Mouse (Mus musculus) cerebellum, postnatal 25 days (tissue): ENCODE results near the gene Clybl.

ENCODE experiments used
- DNase-seq, 2 experiments: peaks; one replicate each; pipeline ENCODE4 v3.0.0; 2021; ENCODE audit warnings: mixed read lengths in 2 of 2

Gene Clybl

GRCm38 (mm10) chr14:122364026-122364425, 182.5 kb downstream of the Clybl start:
- peak in 1 of 2 experiments; percentile 15 for DNase-seq

GRCm38 (mm10) chr14:122367252-122367868, 185.9 kb downstream of the Clybl start:
- DNase-seq = peak; percentile 83 to 84

DNA sequence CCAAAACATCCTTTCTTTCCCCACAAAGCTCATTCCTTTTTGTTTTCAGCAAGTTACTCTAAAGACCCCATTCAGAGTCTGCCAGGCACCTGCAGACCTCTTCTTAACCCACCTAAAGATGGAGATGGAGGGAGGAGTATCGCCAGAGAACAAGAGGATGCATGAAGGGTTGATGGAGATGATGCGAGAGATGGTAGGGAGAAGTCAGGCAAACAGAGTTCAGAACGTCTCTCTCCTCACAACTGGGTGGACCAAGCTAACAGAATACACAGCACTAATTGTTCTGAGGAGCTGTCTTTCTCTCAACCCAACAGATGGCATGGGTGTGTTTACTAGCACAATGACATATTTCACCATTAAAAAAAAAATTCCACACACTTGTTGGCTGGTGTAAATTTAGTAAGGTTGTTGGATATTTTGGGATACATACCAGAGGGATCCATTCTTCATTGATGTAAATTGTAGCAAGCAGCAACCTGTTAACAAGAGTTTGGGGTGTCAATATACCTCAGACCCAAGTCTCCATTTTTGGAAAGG, 186.4 kb downstream of the Clybl start:
- DNase-seq = peak in 1 of 2 experiments; percentile 43

DNA sequence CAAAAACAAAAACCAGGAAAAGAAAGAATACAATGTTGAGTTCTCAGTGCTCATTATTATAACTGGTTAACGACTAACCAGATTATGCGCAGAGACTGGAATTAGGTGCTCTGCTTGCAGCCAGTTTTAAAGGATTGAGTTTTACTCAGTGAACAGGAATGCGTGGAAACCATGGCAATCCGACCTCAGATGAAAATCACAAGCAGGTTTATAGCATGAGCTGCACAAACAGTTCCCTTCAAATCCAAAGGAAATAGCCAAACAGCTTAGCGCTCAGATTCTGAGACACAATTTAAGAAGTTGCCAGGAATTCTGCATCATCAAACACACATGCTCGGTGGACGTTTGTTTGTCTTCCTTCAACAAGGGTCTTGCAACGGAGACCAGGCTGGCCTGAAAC, 187.0 kb downstream of the Clybl start:
- DNase-seq = no peak

DNA sequence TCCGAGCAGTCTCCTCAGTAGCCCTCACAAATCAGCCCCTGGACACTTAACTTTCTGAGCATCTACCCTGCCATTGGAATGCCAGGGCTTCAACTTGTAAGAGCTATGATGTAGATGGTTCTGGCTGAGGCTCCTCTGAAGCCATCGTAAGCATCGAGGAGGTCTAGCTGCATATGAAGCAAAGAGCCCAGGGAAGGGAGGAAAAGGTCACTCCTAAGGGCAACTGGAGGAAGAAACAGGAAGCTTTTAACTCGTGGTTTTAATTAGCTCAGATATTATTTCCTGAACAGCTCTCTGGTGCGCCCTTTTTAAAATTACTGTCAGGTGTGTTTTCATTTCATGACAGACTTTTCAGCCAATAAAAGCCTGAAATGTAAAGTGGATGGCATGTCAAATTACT, 190.5 kb downstream of the Clybl start:
- DNase-seq = no peak

- DNase-seq = peak; percentile 64 to 68
These were observed 192.0 kb downstream of the Clybl start for GRCm38 (mm10) chr14:122373458-122373857.

DNA sequence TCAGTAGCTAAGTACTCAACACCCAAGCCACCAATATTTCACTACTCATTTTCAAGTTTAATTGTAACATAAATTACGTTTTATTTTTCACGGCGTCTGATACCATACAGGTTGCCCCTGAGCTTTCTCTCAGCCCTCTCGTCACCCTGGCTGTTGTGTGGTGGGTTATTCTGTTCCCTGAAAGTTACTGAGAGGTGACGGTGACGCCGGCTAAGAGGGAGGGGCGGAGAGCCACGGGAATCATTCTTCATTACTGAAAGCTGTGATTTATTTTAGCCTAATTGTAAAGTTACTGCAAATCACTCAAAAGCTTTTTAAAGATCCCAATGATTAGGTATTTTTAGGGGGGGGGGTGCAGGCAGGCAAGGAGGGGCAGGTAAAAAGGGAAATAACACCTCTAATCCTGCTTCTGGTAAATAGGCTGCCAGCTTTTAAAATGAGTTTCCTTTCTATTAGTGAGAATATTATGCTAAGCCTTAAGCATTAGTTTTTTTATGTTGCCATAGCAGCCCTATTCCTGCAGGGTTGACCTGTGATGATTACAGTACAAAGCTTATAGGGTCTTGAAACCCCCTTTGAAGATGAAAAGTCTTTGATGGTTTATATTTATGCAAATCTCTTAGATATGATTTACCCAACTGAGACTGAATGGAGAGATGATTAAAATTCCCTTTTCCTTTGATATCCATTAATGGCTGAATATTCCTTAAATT, 192.9 kb downstream of the Clybl start:
- DNase-seq = peak; percentile 64 to 65

- DNase-seq = peak; percentile 52 to 68
These were observed 193.7 kb downstream of the Clybl start for GRCm38 (mm10) chr14:122375070-122375811.

- DNase-seq = peak; percentile 55 to 66
These were observed 195.1 kb downstream of the Clybl start for GRCm38 (mm10) chr14:122376482-122377143.

DNA sequence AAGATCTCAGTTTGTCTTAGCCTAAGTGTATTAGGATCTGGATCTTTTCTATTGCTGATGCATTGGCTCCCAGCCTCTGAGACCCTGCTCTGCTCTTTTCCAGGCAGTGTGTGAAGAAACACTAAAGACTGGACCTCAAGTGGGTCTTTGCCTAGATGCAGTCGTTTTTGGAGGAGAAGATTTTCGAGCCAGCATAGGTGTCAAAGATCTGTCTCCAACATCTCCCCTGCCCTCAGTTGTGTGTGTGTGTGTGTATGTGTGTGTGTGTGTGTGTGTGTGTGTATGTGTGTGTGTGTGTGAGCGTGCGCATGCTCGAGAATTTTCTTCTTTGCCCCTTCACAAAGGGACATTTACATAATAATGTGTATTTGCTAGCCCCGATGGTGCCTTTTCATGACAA, 196.2 kb downstream of the Clybl start:
- peak; percentile 52 to 59 for DNase-seq

DNA sequence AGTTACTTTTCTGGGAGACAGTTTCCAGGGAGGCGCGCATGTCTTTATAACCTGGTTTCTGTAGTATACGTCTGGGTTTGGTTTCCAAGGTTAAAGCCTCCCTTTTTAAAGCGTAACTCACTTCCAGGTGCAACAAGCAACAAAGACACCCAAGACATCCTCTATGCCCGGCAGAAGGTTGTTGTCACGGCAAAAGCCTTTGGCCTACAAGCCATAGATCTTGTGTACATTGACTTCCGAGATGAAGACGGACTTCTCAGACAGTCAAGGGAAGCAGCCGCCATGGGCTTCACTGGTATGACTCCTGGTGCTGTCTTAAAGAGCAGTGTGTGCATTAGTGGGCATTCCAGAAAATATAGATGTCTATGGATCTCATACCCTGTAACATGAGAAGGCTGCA, 197.6 kb downstream of the Clybl start:
- DNase-seq = peak; percentile 34 to 60

GRCm38 (mm10) chr14:122379996-122380395, 198.5 kb downstream of the Clybl start:
- peak; percentile 68 to 75 for DNase-seq

DNA sequence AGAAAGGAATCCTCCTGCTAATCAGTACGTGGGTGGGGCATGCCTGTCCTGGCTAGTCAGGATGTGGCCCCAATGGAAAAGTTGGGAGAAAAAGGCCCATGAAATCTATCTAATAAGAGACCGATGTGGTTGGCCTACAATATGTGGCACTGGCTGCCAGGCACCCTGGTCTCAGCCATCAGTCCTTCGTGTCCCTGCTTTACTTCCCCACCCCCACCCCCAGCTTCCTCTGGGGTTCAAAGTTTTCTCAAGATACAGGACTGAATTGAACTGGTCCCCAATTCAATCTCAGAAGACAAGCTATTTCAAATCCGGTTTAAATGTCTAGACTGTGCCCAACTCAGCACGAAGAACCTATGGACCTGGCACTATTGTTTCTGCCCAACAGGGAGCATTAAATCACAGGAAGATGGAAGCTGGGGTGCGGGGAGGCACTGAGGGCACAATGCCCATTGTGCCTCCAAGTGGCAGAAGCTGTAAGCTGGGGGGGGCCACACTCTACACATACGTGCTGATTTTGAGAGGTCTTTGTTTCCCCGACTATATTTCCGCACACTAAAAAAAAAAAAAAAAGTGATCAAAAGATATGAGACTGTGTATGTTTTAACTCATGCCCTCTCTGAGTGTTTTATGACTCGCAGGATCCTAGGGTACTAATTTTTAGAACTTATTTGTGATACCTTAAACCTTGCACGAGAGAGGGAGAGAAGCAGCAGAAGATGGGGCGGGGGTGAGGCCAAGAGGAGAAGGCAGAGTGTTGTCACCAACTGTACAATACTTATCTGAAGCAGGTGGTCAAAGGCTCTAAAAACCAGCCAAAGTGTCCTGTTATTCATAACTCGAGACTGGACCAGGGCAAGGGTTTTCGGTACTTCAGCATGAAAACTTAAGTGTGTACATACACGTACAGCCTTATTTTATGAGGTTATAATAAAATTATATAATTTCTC, 199.7 kb downstream of the Clybl start:
- DNase-seq = peak; percentile 84 to 89

GRCm38 (mm10) chr14:122382281-122382680, 200.8 kb downstream of the Clybl start:
- DNase-seq = peak in 1 of 2 experiments; percentile 53

DNA sequence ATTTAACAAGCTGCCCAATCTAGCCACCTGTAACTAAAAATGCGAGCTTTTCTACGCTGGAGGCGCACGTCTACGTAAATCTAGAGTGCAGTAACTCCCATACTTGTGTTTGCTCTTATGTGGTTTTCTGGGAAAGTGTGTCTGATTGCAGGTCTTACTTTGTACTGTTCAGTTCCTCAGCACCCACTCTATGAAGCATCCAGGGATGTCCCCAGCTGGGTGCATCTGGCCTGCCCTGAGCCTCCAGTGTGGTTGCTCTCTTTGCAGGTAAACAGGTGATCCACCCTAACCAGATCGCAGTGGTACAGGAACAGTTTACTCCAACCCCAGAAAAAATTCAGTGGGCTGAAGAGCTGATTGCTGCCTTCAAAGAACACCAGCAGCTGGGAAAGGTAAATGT, 202.4 kb downstream of the Clybl start:
- peak; percentile 52 to 78 for DNase-seq

DNA sequence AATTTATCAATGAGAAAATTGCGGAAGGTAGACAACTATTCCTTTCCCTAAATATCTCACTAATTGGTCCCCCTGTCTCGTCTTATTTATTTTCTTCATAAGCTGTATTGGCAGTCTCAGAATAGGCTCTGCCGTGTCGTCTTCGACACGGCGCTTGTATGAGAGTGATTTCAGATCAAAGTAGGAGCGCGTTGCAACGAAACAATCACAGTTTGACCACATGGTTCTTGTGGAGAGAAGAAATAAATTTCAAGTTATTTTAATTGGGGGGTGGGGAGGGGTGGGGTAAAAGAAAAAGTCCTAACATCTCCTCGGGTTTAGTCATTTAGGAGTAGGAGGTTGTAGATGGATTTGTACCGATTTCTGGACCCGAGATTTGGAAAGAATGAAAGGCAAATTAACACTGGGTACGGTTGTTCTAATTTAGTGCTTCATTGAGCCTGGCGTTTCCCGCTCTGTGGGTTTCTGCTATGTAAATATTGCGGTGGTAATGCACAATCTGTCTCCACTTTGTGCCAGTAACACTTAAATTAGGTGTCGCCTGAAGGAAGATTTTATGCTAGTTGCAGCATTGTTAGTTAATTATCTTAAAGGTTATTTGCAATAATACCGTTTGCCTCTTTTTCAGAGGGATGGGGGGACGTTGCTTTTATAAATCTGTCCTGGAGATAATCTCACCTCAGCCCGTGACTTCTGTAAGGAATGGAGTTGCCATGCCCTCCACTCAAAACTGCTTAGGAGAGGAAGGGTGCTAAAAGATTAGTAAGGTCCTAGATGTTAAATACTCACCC, 203.1 kb downstream of the Clybl start:
- DNase-seq = peak; percentile 68 to 74

- DNase-seq = peak; percentile 55 to 69
These were observed 203.7 kb downstream of the Clybl start for GRCm38 (mm10) chr14:122385238-122385534.

DNA sequence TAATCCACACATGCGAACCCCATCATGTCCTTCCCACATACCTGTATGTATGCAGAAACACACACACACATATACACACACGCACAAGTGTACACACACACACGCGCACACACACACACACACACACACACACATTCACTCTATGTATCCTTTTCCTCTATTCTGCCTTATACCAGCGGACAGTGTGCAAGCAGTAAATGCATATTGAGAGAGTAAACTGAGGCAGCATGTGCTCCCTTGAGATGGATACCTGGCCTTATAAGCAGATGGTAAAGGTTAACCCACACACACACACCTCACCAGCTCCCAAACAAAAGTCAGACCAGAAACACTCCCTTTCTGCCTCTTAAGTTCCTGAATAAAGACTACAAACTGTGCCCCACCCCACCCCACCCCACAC, 204.3 kb downstream of the Clybl start:
- peak; percentile 48 to 53 for DNase-seq

DNA sequence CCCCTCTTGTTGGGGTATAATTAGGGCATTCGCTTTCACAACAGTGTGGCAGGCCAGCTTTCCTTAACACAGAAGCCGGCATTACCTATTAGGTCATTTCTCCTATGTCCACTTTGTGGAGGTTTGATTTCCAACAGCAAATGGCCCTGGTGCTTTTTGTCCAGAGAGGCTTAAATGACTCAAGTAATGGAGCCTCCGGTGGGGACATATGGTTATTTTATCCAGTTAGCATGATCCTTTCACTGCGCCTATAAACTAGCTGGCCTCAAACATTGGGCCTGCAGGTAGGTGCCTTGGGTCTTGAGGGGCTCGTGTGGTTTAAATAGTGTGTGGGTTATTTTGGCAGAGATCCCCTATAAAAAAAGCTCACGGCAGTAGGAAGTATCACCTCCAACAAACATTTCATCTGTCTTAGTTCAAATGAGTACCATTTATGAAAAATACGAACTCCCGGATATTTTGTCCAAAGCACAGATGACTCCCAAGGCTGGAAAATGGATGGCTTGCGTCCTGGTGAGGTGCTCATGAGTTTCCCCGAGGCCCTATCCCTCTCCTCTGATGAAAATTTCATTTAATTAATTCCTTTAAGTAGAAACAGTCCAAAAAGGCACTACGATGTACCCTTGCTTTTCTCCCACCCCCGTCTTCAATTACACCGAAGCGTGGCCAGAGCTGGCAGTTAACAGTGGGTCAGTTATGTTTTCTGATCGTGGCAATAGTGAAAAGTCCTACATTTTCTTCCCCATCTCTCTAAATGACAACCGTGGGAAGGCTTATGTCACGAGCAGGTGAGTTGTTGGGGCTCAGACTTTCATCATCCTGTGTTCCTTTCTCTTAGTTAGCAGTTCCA, 205.0 kb downstream of the Clybl start:
- DNase-seq = peak; percentile 47 to 72

- DNase-seq = no peak
These were observed 206.3 kb downstream of the Clybl start for GRCm38 (mm10) chr14:122387781-122388180.
